Mouse (Mus musculus) lung, adult 2 months (tissue): Measurements from ENCODE around the gene Fbxw8.

ENCODE experiments used
- CTCF ChIP-seq: fragments of 200-500 bp; IDR thresholded peaks from 2 replicates; pipeline ENCODE4 v1.5.1; 2011; ENCODE audit warnings: mild to moderate bottlenecking, low read length, control low read depth; ENCODE audit not compliant: insufficient read depth
- POLR2A ChIP-seq: fragments of 200-500 bp; IDR thresholded peaks from 2 replicates; pipeline ENCODE4 v1.6.1; 2011; ENCODE audit warnings: low read depth, mild to moderate bottlenecking, control low read depth, low read length, borderline replicate concordance; ENCODE audit errors: extremely low read depth

GRCm38 (mm10) chr5:118063181-118063621, 92.1 kb downstream of the Fbxw8 start:
- TF ChIP-seq CTCF (no peak), POLR2A (no peak)
